Mouse (Mus musculus) heart, adult 2 months (tissue): Measurements from ENCODE around the gene Pcdh7. TPM values are rescaled to one million over a fixed set of nuclear protein-coding genes. Genes with fewer than 3 reads are reported as not detected.

ENCODE experiments used
- DNase-seq, 2 experiments: peaks; one replicate each; pipeline ENCODE4 v3.0.0; 2021
- H3K27ac ChIP-seq: fragments of 200-600 bp; 2 replicates; pipeline ENCODE4 v1.8.1; 2022
- H3K27me3 ChIP-seq: fragments of 200-500 bp; 2 replicates; pipeline ENCODE4 v1.6.1; 2012; ENCODE audit warnings: mild to moderate bottlenecking, low read length, inconsistent platforms, mixed read lengths; ENCODE audit not compliant: control insufficient read depth, insufficient read depth
- H3K36me3 ChIP-seq: fragments of 200-500 bp; 2 replicates; pipeline ENCODE4 v1.6.1; 2012; ENCODE audit warnings: low read length, inconsistent platforms; ENCODE audit not compliant: control insufficient read depth, insufficient read depth
- H3K4me1 ChIP-seq: fragments of 200-500 bp; 2 replicates; pipeline ENCODE4 v1.6.1; 2011; ENCODE audit warnings: low read length; ENCODE audit not compliant: control insufficient read depth, insufficient read depth
- H3K4me3 ChIP-seq: fragments of 200-600 bp; 2 replicates; pipeline ENCODE4 v1.8.1; 2022
- H3K79me2 ChIP-seq: fragments of 200-500 bp; replicated peaks from 2 replicates; pipeline ENCODE4 v1.6.1; 2012; ENCODE audit warnings: mild to moderate bottlenecking, inconsistent platforms, low read length, moderate library complexity, mixed read lengths; ENCODE audit not compliant: control insufficient read depth, insufficient read depth
- H3K9ac ChIP-seq: fragments of 200-500 bp; 2 replicates; pipeline ENCODE4 v1.6.1; 2012; ENCODE audit warnings: low read depth, mild to moderate bottlenecking, control low read depth, inconsistent platforms, low read length, mixed read lengths
- CTCF ChIP-seq: fragments of 200-600 bp; IDR thresholded peaks from 2 replicates; pipeline ENCODE4 v1.8.1; 2022; ENCODE audit warnings: antibody characterized with exemption, mild to moderate bottlenecking, moderate library complexity
- EP300 ChIP-seq: fragments of 200-500 bp; IDR thresholded peaks from 2 replicates; pipeline ENCODE4 v1.6.1; 2011; ENCODE audit warnings: low read depth, low read length, control low read depth; ENCODE audit not compliant: insufficient read depth
- POLR2A ChIP-seq: fragments of 200-500 bp; IDR thresholded peaks from 2 replicates; pipeline ENCODE4 v1.6.1; 2011; ENCODE audit warnings: mild to moderate bottlenecking, low read depth, low read length, control low read depth; ENCODE audit not compliant: insufficient read depth
- WGBS: fragments of 180-500 bp; shearing (Covaris S2); methylation state at CpG from one replicate; pipeline ENCODE4 v1.1.7; 2018; 5-methylcytosine and 5-hydroxymethylcytosine counted together
- intact Hi-C: fragments of 180-260 bp; cut with DNase I; formaldehyde crosslinking; loops from one replicate; pipeline ENCODE4 v1.15.1; 2025
- polyA plus RNA-seq: library from polyadenylated mRNA; depleted of rRNA; stranded (reverse); fragments of >200 nt; gene quantifications from 2 replicates; pipeline ENCODE4 v1.2.3, GENCODE M21; 2012
- total RNA-seq, 2 experiments: library from RNA; stranded (reverse); gene quantifications; 2 replicates each; pipeline ENCODE4 v1.2.3; 2021

Gene Pcdh7
- total and polyA plus RNA-seq, 3 experiments: 44.0 to 107 (median 82.7) TPM

DNA sequence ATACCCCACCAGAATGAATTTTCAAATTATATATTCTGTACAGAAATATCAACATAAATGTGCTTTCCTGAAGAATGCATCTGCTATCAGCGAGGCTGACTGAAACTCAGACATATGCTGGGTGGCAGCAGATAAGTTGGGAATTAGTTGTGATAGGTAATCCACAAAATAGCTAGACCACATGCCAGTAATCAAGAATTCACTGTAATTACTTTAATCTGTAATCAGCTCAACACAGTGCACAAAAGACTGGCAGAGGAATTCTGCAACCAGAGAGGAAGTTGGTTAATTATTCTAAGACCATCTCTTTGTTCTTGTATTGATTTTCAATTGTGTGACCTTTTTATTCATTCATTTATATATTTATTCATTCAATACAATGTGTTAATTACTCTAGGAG is 148.3 kb downstream of the Pcdh7 start:
- Histone ChIP-seq H3K27ac (no peak overlapping the region), H3K9ac (no peak overlapping the region), H3K4me1 (no peaks in the 10 kb centered on the region), H3K4me3 (no peak overlapping the region), H3K79me2 (no peaks in the 10 kb centered on the region), H3K36me3 (peaks cover 2% of the 10 kb centered on the region; the same call in 1 of the 2 replicates), H3K27me3 (no peaks in the 10 kb centered on the region)
- TF ChIP-seq POLR2A (no peak), CTCF (no peak), EP300 (no peak)
- DNase-seq: no peak
- intact Hi-C loops: no loop called here
- 55% methylated on average over 1 of the region's 1 CpGs for WGBS

DNA sequence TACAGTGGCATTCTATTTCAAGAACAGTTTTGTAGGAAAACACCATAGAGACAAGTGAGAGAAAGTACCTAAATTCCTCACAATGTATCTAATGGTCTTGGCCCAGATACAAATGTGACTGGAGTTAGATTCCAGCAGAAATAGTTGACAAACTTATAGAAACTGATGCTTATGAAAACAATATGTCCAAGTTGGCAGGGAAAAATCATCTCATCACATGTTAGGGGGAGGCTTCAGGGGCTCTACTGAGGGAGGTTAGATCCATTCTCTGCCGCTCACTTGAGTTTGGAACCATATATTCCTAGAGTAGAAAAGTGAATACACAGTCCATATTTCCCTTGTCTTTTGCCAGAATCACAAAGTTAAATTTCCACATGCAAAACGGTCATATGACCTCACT is 150.1 kb downstream of the Pcdh7 start:
- Histone ChIP-seq H3K9ac (no peak overlapping the region), H3K27ac (no peak overlapping the region; the same call in 1 of the 2 replicates), H3K27me3 (no peaks in the 10 kb centered on the region), H3K4me1 (peaks cover 3% of the 10 kb centered on the region; the same call in 1 of the 2 replicates), H3K4me3 (no peak overlapping the region), H3K79me2 (no peaks in the 10 kb centered on the region), H3K36me3 (peaks cover 4% of the 10 kb centered on the region; the same call in 1 of the 2 replicates)
- TF ChIP-seq EP300: no peak
- TF ChIP-seq POLR2A: no peak
- no peak for TF ChIP-seq CTCF
- 54% methylated on average over 2 of the region's 2 CpGs for WGBS
- DNase-seq: no peak
- intact Hi-C loops: no loop called here

DNA sequence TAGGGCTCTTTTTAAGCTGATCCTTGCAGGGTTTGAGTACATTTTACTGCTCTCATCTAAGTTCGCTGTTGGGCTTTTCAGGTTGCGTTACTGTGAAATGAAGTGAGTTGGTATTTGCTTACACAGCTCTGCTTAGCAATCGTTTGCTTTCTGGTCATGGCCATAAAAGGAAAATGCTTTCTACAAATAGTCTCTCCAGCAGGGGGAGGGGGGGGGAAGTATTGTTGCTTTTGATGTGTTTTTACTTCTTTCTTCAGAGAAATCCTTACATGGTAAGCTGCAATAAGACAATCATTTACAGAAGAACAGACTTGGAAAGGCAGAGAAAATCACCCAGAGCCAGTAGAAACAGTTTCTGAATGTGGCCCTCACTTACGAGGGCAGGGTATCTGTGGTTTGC is 150.9 kb downstream of the Pcdh7 start:
- Histone ChIP-seq H3K27me3 (no peaks in the 10 kb centered on the region), H3K4me1 (peaks cover 3% of the 10 kb centered on the region; the same call in 1 of the 2 replicates), H3K36me3 (peaks cover 4% of the 10 kb centered on the region; the same call in 1 of the 2 replicates), H3K27ac (no peak overlapping the region; the same call in 1 of the 2 replicates), H3K9ac (no peak overlapping the region), H3K79me2 (no peaks in the 10 kb centered on the region), H3K4me3 (no peak overlapping the region)
- intact Hi-C loops: no loop called here
- DNase-seq: no peak
- TF ChIP-seq CTCF (peak; percentile 23; the same call in 1 of the 2 replicates), EP300 (no peak), POLR2A (no peak)
- 45% methylated on average over 4 of the region's 4 CpGs for WGBS

DNA sequence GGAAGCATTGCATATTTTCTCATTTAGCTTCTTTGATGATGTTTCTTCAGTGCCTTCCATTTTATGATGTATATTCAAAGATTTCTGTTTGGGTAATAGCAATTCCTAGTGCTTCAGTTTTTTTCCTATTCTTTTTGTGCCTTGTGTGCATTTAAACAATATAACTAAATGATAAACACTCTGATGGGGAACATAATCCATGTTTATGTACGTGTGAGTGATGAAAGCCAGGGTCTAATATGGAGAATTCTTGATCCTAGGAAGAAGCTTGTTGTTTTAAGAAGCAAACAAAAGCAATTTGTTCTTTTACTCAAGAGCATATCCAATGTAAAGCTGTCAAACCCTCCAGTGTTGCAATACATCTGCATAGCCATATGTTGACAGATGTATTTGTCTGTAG is 153.0 kb downstream of the Pcdh7 start:
- Histone ChIP-seq H3K4me1 (peaks cover 3% of the 10 kb centered on the region; the same call in 1 of the 2 replicates), H3K27ac (no peak overlapping the region), H3K9ac (no peak overlapping the region), H3K36me3 (peaks cover 2% of the 10 kb centered on the region; the same call in 1 of the 2 replicates), H3K4me3 (no peak overlapping the region), H3K27me3 (no peaks in the 10 kb centered on the region), H3K79me2 (no peaks in the 10 kb centered on the region)
- intact Hi-C loops: no loop called here
- no peak for TF ChIP-seq CTCF
- TF ChIP-seq POLR2A: no peak
- no peak for DNase-seq
- WGBS: 72% methylated on average over 1 of the region's 1 CpGs

DNA sequence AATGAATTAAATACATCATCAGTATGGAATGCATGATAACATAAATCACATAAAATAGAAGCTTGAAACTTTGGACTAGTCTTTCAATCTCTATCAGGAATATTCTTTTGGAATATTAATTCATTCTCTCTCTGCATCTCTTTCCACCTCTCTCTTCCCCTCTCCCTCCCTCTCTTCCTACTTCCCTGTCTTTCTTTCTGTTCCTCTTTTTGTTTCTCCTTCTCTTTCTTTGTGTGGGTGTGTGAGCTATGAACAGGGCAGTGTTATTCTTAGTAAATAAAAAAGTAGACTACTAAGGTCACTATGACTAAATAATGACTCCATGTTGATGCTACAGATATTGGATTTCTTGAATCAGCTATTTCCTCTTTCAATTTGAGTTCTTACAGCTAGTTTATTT is 167.2 kb downstream of the Pcdh7 start:
- DNase-seq: no peak
- Histone ChIP-seq H3K79me2 (no peaks in the 10 kb centered on the region), H3K4me1 (no peaks in the 10 kb centered on the region; the same call in 1 of the 2 replicates), H3K9ac (no peak overlapping the region), H3K36me3 (no peaks in the 10 kb centered on the region), H3K27me3 (no peaks in the 10 kb centered on the region), H3K4me3 (no peak overlapping the region), H3K27ac (no peak overlapping the region)
- TF ChIP-seq EP300: no peak
- TF ChIP-seq POLR2A: no peak
- no peak for TF ChIP-seq CTCF
- intact Hi-C loops: no loop called here

DNA sequence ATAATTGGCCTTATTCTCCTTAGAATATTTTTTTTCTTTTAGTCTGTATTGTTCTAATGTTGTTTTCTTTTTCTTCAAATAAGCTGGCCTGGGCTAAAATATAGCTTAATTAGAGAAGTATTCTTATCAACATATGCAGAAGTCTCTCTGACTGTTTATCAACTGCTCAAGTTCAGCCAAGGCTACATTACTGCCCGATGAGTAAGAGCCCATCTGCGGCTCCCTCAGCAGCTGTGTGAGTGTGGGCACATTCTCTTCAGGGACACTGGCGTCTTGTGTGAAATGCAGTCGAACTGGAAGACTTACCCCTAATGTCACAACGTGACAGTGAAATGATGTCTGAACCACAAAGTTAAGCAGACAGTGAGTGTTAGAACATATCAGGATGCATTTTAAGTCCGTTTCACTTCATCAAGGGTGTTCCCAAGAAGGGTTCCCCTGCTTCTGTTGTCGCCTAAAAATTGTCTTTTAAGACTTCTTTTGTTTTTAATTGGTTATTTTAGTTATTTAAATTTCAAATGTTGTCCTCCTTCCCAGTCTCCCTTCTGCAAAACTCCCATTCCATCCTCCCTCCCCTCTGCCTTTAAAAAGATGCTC is 181.3 kb downstream of the Pcdh7 start:
- TF ChIP-seq POLR2A (no peak), EP300 (no peak), CTCF (no peak)
- WGBS: 21% methylated on average over 7 of the region's 7 CpGs
- Histone ChIP-seq H3K79me2 (no peaks in the 10 kb centered on the region), H3K4me1 (no peaks in the 10 kb centered on the region), H3K27ac (peak overlapping the region; percentile 62), H3K36me3 (peaks cover 5% of the 10 kb centered on the region), H3K9ac (no peak overlapping the region), H3K4me3 (no peak overlapping the region), H3K27me3 (no peaks in the 10 kb centered on the region)
- peak in 1 of 2 experiments; percentile 31 for DNase-seq
- intact Hi-C loops: no loop called here
